Mouse (Mus musculus): ENCODE measurements around the gene Suclg1.

Gene Suclg1

GRCm38 (mm10) chr6:73248237-73249048 lies at the start of gene Suclg1:
TSS of gene Suclg1 (plus strand) at chr6:73248382.
- peak; percentile 75 for DNase-seq (ENCODE audit: low spot score)

GRCm38 (mm10) chr6:73203724-73204123 lies 44.5 kb upstream of the Suclg1 start:
- no peak for DNase-seq (ENCODE audit: low spot score)

DNA sequence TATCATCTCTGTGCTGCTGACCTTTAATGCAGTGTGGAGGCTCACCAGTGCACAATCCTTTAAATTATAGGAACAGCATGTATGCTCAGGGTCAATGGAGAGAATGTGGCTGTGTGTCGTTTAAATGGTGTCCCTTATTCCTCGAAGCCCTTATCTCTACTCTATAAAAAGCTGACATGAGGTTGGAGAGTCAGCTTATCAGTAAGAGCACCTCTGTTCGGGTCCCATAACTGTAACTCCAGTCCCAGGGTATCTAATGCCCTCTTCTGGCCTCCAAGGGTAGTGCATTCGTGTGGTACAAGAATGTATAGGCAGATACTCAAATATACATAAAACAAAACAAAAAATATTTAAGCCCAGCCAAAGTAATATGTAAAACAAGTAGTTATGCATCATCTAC lies 43.2 kb upstream of the Suclg1 start:
- DNase-seq (ENCODE audit: low spot score): no peak

DNA sequence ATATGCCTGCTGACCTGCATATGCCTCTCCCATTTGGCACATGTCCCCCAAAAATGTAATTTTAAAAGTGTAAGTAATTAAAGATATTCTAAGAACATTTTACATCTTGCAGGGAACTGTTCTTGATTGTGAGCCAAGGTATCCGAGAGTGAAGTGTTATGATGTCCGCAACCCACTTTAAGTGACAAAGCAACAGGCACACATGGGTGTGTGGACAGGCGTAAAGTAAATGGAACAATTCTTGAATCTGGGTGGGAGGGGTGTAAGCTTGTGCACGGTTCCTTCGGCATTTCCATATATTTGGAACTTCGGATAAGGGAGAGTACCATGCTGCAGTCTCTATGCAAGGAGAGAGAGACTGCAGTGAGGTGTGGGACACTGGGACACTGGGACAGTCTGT lies 38.6 kb upstream of the Suclg1 start:
- no peak for DNase-seq (ENCODE audit: low spot score)

DNA sequence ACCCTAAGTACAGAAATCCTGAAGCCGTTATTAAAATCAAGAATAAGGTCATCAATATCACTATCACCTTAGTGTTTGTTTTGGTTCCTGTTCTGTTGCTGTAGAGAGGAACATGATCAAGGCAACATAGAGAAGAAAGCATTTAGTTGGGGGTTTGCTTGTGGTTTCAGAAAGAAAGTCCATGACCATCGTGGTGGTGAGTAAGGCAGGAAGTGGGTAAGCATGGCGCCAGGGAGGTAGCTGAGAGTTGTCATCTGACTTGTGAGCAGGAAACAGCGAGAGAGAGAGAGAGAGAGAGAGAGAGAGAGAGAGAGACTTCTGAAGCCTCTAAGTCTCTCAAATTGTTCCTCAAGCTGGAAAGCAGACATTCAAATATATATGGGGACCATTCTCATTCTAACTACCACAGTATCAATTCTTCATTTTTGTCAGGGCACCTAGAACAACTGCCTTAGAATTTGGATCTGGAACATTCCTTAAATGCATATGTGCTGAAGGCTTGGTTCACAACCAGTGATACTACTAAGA lies 37.7 kb upstream of the Suclg1 start:
- no peak for DNase-seq (ENCODE audit: low spot score)

GRCm38 (mm10) chr6:73211036-73211435 lies 37.1 kb upstream of the Suclg1 start:
- no peak for DNase-seq (ENCODE audit: low spot score)

DNA sequence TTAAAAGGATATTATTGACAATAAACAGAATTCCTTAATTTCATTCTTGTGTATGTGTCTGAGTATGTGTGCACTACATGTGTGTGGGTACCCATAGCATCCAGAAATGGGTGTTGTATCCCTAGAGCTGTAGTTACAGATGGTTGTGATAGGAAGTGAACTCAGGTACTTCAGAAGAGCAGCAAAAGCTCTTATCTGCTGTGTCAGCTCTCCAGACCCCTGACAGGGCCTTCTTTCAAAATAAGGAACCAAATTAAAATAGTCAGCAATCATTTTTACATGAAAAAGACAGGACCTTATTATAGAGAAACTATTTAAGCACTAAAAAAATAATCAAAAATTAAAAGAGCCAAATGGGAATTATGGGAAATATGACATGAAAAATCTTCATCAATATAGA lies 36.6 kb upstream of the Suclg1 start:
- DNase-seq (ENCODE audit: low spot score): no peak

- peak; percentile 72 for DNase-seq (ENCODE audit: low spot score)
Observed at GRCm38 (mm10) chr6:73221189-73221957, 26.8 kb upstream of the Suclg1 start, which contains the start of gene Dnah6. TSS of gene Dnah6 (minus strand) at chr6:73221651.

GRCm38 (mm10) chr6:73221958-73222735 lies 26.0 kb upstream of the Suclg1 start:
- peak; percentile 16 for DNase-seq (ENCODE audit: low spot score)

GRCm38 (mm10) chr6:73222841-73223526 lies 25.2 kb upstream of the Suclg1 start:
- peak; percentile 81 for DNase-seq (ENCODE audit: low spot score)

DNA sequence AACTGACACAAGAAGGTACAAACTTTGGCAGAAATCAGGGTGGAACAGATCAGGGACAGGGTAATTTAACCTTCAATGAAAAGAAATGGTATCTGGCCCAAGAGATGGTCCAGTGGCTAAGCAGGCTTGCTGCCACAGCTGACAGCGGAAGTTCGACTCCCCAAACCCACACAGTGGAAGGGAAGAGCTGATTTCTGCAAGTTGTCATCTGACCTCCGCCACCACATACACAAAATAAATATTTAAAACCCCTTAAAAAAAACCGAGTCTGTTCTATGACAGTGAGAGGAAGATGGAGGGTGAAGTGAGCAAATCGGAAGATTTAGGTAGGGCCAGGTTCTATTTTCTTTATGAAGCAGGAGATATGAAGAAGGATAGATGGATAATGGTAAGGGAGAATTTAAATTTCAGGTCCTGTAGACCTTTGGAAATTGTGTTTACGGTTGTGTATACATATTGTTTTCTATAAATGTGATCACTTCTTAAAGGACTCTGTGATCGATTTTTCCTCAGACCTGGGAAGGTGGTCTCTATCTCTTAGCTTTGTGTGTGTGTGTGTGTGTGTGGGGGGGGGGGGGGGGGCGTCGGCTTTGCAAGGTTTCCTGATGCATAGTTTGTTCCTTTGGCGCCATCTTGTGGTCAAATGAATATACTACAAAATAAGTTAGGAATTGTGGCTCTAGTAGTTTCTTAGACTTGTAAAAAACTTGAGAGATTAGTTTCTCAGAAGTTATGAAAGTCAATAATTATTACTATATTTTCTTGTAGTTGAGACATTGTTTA lies 20.6 kb upstream of the Suclg1 start:
- DNase-seq (ENCODE audit: low spot score): no peak

GRCm38 (mm10) chr6:73228408-73228807 lies 19.8 kb upstream of the Suclg1 start:
- DNase-seq (ENCODE audit: low spot score): no peak

- no peak for DNase-seq (ENCODE audit: low spot score)
Observed at GRCm38 (mm10) chr6:73228881-73229280, 19.3 kb upstream of the Suclg1 start.

DNA sequence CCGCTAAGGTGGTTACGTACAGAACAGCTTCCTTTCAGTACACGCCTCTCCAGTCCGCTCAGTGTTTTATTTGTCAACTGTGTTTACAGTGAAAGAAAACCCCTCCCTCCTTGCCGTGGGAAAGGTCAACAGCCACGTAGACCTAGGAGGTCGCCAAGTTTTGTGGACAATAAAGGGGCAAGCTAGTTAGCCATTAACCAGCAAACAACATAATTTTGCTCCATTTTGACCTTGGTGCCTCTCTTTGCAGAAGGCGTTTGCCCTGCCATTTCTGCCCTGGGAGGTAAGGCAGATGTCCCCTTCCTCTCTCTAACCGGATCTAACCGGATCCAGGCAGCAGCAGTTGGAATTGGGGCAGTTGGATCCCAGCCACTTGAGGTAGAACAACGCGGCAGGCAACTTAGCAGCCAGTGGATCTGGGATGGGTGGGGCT lies 16.0 kb upstream of the Suclg1 start:
- no peak for DNase-seq (ENCODE audit: low spot score)

DNA sequence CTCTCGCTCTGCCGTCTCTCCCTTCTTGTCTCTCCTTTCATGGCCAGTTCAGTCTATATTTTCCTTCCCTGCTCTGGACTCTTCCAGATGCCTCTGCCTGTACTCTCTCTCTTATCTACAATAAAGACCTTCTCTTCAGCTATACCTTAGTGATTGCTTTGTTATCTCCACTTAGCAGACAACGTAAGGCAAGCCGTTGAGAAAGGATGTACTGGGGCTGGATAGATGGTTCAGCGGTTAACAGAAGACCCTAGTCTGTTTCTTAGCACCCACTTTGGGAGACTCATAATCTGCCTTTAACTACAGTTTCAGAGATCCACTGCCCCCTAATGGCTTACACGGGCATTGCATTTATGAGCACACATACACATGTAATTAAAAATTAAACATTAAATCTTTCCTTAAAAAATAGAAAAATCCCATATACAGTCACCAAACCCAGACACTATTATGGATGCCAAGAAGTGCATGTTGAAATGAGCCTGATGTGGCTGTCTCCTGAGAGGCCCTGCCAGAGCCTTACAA lies 14.9 kb upstream of the Suclg1 start:
- no peak for DNase-seq (ENCODE audit: low spot score)

DNA sequence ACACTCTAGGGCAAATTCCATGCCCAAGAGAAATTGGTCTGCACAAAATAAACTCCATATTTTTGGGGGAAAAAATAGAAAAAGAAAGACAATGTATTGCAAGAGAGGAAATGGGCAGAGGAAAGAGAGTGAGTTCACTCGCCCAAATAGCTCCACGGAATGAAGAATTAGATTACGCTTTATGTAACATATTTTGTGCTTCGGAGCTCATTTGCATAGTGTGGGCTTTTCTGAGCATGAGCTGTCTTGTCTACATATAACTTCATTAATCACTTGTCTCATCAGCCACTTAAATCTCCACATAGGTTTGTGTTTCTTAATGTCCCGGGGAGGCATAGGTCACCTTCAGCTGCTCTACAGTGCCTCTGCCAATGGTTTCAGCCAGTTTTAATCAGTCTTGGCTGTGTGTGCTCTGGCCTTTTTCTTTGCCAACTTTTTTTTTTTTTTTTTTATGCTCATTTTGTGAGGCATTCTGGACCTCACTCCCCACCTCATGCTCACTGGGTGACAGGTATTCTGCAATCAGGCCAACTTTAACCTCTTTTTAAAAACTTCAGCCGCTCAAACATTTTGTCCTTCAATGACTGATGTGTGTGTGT lies 13.8 kb upstream of the Suclg1 start:
- no peak for DNase-seq (ENCODE audit: low spot score)

- DNase-seq (ENCODE audit: low spot score): no peak
Observed at GRCm38 (mm10) chr6:73235650-73236049, 12.5 kb upstream of the Suclg1 start.

DNA sequence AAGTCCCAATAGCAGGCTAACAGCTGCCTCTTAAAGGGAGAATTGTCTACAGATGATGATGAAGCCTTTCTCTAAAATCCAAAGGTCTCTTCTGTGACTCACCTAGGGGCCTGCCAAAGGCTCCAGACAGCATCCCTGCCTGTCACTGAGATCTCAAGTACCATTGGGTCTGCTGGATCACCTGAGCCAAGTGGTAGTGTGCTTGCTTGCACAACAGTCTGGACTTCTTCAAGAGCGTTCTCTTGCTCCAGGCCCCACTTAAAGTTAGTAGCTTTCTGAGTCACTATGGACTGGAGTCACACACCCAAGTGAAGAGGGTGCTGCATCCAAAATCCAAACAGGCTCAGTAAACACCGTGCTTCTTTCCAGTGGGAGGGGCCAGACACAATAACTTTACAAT lies 1.4 kb upstream of the Suclg1 start:
- no peak for DNase-seq (ENCODE audit: low spot score)

- DNase-seq (ENCODE audit: low spot score): no peak
Observed at GRCm38 (mm10) chr6:73247452-73247851, 730 bp upstream of the Suclg1 start.

DNA sequence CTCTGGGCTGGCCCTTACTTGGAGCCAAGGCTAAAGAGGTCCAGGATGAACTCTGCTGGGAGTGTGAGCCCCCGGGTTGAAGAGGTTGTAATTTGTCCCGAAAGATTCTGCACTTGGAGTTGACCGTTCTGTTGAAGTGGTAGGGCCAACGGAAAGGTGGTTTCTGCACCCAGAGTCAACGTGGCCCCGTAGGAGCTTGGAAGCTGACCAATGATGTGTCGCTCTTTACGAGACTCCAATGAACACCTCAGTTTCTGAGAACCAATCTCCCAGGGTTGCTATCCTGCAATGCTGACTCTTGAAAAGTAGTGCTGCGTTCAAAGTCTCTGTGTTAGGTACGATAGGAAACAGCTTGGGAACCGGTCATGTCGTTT lies 854 bp downstream of the Suclg1 start:
- DNase-seq (ENCODE audit: low spot score): no peak

All from urinary bladder, postnatal 25 days (tissue).